Mouse (Mus musculus): ENCODE measurements around the gene Prss45.

DNA sequence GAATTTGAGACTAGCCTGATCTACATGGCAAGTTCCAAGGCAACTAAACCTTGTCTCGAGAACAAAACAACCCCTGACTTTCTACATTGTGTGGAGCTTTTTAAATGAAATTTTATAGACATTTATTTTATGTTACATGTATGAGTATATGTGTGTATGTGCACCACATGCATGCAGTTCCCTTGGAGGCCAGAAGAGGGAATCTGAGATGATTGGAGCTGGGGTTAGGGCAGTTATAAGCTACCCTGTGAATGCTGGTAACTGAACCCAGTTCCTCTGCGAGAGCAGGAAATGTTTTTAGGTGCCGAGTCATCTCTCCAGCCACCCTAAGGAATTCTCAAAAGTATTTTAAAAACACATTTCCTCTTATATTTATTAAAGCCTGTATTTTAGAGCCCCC lies 46.2 kb upstream of the Prss45 start:
- TF ChIP-seq CTCF (IDR thresholded peaks at IDR 0.05; ENCODE audit: low read depth) (no peak), EP300 (IDR thresholded peaks at IDR 0.05; ENCODE audit: low read depth) (no peak)

Data from liver, postnatal 0 days (tissue).